Mouse (Mus musculus) granulocyte monocyte progenitor cell, adult 5-6 weeks (primary cell): ENCODE results near the gene Cdt1. TPM values are rescaled to one million over a fixed set of nuclear protein-coding genes. Genes with fewer than 3 reads are reported as not detected.
"Not testable (repeated sequence)": the region's sequence is repeated elsewhere in the genome, so short reads cannot be mapped to it uniquely, and the experiment has no call there.

Experiments used
- ATAC-seq: replicated peaks from 2 replicates; pipeline ENCODE4 v1.8.0; 2016; ENCODE audit warnings: mild to moderate bottlenecking, moderate TSS enrichment, inconsistent platforms; ENCODE audit not compliant: poor library complexity, severe bottlenecking
- total RNA-seq, 2 experiments: library from RNA; stranded (forward) in 1 of 2; stranded (reverse) in 1 of 2; fragments of 200-712, 200-1000 nt in 1 of 2; fragments of >200 nt in 1 of 2; fragmentation: Nextera tagmentation in 1 of 2; gene quantifications; 2 replicates each; pipeline ENCODE4 v1.2.3; 2014 to 2017

Cdt1 gene
- total RNA-seq, 2 experiments from 2014 or later, result 38.8 to 76.0 TPM

DNA sequence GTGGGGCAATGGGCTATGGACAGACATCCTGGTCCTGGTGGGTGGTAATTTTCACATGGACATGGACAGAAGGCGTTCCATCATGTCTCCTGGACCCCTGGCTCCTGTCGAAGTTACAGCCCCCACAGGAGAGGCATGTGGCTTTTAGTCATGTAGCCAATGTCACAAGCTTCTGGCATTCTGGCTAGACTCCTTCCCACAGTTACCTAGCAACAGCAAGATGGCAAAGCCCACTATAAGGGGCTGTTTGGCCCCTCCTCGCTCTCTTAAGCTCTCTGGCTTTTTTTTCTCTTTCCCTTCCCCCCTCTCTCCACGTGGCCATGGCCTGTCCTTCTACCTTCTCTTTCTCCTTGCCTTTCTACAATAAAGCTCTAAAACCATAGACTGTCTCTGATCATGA lies 5.4 kb downstream of the Cdt1 start:
- ATAC-seq, result not testable (repeated sequence)

DNA sequence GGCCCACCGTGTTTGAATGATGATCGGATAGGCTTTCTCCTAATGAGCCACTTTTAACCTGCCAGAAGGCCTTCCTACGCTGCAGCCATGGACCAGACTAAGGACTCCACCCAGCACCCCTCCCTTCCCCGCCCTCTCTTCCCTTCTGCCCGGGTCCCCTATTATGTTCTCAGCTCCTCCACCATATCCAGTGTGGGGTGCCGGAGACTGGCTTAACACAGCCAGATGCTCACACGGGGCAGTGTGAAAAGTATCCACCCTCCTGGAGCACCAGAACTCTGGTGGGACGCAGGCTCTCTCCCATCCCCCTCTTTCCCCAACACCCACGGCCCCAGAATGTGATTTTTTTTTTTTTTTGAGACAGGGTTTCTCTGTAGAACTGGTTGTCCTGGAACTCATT lies 5.8 kb downstream of the Cdt1 start:
- no peak for ATAC-seq

DNA sequence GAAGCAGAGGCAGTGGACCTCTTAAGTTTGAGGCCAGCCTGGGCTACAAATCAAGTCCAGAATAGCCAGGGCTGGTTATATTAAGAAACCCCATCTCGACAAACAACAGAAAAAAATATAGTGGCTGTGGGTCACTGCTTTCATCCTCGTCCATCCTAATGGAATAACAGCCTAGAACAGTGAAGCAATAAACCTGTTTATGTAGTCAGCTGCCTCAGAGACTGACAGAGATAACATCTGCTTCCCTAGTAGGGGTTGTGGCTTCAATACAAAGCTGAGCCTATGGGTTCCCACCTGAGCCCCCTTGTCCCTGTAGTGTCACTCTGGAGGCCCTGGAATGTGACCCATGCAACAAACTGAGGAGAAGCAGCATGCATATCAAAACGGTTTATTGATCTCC lies 6.4 kb downstream of the Cdt1 start:
- ATAC-seq, result no peak

DNA sequence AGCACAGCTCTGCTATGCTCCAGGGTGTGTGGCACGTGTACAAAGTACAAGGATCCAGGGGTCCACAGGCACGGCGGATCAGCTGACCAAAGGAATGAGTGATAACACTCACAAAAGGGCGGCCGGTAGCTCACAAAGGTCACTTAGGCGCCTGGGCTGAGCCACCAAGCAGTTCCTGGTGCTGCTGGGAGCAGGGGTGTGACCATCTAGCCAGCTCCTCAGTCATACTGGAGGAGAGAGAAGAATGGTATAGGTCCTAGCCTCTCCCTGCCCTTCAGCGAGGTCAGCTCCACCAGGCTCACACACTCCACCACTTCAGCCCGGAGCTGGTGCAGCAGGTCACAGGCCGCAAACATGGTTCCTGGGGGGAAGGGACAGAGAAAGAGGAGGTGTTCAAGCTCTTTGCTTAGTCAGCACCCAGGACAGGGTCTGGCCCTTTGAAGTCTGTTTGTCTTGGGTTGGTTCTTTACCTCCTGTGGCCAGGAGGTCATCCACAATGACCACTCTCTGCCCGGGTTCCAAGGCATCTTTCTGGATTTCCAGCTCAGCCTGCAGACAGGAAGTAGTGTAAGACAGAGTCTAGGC lies 6.9 kb downstream of the Cdt1 start:
- ATAC-seq, result no peak

DNA sequence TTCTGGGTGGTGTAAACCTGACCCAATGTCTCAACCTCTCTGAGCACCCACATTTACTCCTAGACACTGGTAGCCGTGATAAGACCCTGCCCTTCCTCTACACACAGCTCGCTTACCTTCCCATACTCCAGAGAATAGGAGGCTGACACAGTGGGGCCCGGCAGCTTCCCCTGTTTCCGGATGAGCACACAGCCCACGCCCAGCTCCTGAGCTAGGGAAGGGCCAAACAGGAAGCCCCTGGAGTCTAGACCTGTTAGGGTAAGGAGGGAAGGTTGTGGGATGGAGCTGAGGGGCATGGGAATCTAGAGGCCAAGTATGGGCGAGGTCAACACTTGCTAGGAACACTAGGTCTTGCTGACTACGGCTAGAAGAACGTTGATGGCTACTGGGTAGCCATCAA lies 7.5 kb downstream of the Cdt1 start:
- ATAC-seq, result no peak

DNA sequence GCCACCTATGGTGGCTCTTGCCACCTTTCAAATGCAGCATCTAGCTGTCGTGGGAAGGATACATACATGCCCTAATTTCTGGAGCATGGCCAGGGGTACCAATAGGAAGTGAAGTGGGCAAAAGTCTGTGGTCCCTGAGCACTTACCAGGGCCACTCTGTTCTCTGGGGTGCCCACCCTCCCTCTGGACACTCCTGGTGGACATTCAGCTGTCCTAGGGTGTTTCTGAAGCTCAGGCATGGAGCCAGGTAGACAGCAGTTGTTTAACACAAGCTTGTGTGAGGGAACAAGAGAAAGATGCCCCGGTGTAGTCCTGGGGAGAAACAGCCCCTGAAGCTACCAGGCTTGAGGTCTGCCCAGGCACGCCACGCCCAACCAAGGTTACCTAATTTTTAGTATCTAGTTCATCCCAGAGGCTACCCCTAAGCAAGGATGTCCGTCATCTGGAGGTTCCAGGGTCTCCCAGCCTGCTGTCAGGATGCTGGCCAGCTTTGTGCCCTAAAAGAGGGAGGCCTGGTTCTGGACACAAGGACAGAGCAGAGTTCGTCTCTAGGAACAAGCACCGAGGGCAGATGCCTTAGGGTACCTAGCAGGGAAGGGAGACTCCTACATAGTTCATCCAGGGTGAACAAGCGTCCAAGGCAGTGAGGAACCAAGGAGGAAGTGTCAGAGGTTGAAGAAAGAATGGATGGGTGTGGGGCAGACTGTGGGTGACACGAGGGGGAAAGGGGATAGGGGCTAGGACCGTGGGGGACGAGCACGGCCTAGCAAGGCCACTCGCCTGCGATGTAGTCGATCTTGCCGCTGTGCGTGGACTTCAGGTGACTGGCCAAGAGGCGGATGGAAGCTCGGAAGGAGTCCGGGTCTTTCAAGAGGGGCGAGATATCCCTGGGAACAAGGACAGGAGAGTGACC lies 8.2 kb downstream of the Cdt1 start:
- ATAC-seq, result 0 out of 2 replicates have a peak, but pooled peaks have one; percentile 6

DNA sequence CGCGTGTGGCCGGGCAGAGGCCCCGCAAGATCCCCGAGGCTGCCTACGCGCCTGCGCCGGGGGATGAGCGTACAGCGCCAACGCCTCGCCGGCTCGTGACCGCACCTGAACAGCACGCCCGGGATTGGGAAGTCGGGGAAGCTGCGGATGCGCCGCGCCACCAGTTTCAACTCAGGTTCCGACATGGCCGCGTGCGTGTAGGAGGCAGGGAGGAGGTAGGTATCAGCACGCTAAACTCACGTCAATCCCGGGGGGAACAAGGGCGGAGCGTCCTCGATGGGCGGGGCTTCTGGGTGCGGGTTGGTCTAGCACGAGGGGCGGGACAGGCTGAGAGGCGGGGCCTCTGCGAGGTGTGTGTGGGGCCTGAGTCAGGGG lies 8.8 kb downstream of the Cdt1 start, which contains the start of gene Aprt:
Gene Aprt, minus strand, starts transcription at position 262 of the 375 bp plus-strand sequence.
- ATAC-seq, result peak; percentile 94

DNA sequence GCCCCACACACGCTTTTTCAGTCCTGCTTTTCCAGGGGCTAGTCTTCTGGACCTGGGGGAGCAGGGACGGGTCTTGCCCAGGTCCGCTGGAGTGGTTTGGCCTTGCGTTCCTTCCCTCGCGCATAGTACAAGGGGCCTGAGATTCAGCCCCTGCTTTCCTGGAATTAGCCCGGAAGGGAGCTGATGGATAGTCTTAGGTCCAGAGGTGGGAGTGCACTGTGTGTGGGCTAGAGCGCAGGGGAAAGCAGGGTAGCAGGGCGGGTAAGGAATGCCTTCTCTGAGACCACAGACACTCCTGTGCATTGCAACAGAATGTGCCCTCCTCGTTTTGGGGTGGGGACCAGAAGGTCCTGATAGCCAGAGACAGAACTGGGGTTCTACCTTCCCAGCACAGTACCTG lies 9.3 kb downstream of the Cdt1 start:
- no peak for ATAC-seq

DNA sequence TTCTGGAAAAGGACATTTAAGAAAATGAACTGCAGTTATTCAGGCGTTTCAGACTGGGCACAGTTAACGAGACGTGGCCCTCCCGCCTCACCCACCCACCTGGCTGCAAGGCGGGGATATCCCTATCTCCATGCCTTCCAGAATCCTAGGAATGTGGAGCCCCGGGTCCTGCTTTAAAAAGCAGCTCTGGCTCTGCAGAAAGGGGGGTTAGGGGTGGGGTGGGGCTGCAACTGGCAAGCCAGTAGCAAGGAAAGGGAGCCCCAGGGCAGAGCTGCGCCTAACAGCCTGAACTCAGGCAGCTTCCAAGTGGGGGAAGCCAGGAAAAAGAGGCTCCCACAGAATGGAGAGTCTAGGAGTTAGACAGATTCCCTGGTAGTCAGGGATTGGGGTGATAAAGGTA lies 11.4 kb downstream of the Cdt1 start:
- no peak for ATAC-seq

DNA sequence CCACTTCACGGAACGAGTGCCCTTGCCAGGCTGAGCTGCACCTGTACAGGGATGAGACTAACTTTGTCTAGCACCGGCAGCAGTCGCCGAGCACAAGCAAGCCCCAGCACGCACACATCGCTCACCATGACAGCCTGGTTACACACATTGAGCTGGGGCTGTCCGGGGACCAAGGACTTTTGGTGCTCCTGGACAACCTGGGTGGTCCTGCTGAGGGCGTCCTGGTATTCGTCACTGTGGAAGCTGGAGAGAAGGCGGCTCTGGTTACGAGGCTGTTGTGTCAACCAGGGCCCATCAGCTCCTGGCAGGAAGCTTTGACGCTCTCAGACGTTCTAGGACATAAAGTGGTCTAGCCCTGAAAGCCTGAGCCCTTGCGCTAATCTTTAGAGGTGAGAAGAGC lies 13.1 kb downstream of the Cdt1 start:
- no peak for ATAC-seq

DNA sequence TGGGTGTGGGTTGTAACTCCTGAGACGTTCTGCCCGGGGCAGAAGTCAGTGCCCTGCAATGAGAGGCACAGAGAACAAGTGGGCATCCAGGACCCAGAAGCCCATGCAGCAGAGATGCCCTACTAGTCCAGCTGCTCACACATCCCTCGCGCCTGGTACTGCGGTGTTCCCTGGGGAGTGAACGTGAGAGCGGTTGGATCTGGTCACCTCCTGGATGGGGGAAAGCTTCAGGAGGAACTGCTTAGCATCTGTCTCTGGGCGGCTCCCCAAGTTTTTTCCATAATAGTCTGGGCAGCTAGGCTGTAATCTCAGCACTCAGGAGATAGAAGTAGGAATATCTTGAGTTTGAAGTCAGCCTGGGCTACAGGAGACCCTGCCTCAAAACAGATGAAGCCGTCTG lies 17.2 kb downstream of the Cdt1 start:
- no peak for ATAC-seq

DNA sequence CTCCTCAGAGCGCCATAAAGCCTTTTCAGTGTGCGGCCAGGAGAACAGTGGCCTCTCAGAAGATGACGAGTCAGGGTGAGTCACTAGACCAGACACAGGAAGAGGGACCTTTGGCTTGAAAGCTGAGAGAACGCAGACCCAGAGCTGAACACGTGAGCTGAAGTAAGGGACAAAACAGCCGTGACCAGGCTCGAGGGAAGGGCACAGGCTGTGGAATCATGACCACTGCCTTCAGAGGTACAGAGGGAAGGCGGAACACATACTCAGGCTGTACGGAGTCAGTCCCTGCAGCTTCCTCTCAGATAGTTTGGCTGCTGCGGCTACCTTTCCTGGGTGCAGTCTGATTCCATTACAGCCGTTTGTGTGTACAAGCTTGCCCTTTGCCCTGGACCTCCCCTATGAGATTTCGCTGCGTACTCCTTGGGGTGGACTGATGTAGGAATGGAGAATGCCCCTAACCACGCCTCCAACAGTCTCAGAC lies 17.6 kb downstream of the Cdt1 start:
- peak; percentile 12; the same call in 1 of the 2 replicates for ATAC-seq

DNA sequence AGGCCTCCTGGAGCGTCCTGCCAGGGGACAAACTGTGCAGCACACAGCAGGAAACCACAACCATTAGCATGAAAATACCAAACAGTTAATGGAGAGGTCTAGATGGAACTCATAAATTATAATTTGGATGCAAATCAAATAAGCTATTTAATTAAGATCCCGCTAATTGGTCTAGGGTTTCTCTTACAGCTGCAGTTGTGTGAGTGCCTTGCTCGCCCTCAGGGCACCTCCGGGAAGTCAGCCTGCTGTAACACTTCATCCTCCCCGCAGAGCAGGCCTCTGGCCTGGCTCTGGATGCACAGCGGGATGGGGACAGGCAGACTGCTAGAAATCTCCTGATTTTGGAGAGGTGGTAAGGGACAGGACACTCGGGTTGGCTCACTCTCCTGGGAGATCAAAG lies 18.4 kb downstream of the Cdt1 start:
- ATAC-seq, result no peak

DNA sequence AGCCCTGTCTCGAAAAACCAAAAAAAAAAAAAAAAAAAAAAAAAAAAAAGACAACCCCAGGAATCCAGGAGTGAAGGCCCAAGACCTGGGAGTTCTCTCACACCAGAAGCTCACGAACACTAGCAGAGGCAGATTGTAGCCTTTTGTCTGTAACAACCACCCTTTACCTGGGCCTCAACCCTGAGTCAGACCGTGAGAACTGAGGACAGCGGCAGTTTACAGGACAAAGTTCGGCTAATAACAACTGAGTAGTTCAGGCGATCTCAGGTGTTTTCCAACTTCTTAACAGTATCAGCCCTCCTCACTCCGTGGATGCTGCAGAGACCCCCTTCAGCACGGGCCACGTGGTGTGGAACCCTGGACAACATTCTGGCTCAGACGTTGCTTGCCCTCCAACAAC lies 18.9 kb downstream of the Cdt1 start:
- ATAC-seq, result no peak

DNA sequence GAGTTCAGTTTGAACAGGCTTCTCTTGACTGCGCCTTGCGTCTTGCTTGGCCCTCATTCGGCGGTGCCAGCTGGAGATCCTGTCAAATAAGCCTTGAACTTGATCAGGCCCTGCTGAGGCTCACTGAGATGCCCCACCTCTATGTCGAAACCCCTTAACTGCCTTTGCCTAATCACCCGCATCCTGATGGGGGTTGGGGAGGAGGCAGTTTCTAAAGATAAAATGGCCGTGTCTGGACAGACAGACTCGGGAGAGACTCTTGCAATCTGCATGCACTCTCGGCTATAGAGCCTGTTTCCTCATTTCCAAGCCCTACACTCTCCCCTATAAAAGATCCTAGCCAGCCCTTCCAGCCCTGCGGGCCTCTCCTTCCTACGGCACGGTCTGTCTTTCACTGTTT lies 25.4 kb downstream of the Cdt1 start:
- peak; percentile 89 for ATAC-seq

DNA sequence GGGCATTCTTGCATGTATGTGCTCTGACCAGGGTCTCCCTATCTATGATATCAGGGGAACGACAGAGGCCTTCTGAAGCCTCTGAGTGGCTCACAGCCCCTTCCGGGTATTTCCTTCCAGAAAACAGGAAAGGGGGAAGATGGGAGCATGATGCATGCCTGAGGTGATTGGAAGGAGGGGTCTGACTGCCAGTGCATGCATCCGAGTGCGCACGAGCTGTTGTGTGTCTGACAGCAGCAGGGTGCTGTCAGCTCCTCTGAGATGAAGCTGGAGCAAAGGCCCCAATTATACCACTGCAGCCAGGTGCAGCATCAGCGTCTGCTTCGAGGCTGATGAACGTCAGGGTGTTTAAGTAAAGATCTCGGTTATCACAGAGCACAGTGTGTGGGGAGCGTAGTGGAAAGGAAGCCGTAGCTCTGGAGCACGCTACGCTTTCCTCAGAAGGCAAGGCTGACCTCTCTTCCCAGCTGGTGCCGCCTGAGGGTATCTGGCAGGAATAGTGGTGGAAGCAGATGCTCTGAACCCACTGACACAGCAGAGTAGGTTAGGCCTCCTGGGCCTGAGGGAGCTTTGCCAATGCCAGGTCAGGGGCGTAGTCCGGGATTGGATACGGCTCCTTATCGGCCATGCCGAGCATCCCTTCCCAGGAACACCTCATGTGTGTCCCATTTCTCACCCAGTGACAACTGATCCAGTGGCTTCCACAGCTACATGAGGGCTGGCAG lies 26.1 kb downstream of the Cdt1 start:
- no peak for ATAC-seq

DNA sequence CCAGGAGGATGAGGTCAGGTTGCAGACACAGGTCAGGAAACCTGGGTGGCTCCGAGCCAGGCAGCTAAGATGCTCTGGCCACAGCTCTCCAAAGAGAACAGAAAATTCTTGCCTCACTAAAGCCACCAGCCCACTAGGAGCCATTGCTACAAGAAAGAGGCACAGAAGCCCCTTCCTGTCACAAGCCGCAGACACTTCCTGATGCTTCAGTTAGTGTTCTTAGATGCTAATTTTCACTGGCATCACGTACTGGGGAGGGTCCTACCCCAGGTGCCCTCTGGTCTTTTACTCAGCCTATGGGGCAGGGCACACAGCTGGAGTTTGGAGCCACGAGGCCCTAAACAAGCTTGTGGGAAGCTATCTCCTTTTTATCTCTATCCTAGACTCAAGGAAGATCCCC lies 28.2 kb downstream of the Cdt1 start:
- peak; percentile 47 for ATAC-seq

DNA sequence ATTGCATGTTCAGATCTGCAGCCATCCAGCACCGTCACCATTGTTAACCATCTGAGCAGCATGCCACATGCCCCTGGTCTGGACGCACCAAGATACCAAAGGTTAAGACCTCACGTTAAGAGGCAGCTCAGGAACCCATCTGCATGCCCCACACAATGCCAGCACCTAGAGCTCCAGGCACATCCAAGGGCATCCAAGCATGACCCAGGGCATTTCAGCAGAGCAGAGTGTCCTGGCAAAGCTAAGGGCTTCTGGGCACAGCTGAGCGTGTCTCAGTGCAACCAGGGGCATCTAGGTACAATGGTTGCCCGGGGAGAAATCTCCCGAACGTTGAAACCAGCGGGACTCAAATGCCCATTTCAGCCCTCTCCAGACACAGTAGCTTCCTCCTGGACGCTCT lies 32.9 kb downstream of the Cdt1 start:
- no peak for ATAC-seq

DNA sequence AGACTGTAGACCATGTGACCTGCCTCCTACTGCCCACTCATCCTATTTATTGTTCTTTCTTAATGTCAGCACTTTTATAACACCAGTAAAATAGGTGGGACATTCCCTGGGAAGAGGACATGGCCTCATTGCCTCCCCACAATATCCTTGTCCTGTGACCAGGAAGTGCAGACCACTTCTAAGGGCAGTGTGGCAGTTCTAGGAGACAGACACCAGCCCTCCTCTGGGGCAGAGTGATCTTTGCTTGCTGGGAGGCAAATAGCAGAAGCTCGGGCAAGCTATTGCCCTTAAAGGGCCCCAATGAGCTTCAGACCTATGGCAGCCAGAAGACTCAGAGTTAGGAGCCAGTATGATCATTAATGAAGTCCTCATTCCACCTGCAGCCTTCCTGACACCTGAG lies 36.8 kb downstream of the Cdt1 start:
- no peak for ATAC-seq

DNA sequence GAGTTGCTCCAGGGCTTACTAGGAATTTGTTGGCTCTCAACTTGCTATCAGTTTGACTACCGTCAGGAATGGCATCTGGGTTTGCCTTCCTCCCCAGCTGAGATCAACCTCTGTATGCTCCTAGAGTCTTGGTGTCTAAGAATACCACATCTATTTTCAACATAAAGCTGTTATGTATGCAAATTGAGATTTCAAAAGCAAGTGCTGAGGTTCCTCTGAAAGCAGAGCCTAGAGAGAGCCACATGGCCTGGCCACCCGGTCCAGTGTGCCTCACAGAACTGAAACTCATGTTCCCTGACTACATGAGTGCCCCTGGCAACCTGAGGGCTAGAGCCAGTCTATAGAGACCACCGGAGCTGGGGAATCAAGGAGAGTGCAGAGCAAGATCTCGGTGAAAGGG lies 37.6 kb downstream of the Cdt1 start:
- peak; percentile 67 for ATAC-seq

DNA sequence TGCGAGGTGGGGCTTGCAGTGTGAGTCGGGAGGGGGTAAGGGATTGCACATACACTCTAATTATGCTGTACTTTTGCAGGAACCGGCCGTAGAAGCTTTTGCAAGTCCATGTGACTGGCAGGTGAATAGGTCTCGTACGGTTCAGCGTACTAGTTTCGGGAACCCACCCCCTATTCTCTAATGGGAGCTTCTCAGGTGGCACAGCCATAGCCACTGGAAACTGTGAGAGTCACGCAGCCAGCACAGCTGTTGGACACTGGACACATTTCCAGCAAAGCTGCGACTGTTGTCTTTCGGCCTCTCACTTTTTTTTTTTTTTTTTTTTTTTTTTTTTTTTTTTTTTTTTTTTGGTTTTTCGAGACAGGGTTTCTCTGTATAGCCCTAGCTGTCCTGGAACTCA lies 39.0 kb downstream of the Cdt1 start:
- no peak for ATAC-seq
